Mouse (Mus musculus): Measurements from ENCODE around the gene Tigd4.

The Tigd4 gene

DNA sequence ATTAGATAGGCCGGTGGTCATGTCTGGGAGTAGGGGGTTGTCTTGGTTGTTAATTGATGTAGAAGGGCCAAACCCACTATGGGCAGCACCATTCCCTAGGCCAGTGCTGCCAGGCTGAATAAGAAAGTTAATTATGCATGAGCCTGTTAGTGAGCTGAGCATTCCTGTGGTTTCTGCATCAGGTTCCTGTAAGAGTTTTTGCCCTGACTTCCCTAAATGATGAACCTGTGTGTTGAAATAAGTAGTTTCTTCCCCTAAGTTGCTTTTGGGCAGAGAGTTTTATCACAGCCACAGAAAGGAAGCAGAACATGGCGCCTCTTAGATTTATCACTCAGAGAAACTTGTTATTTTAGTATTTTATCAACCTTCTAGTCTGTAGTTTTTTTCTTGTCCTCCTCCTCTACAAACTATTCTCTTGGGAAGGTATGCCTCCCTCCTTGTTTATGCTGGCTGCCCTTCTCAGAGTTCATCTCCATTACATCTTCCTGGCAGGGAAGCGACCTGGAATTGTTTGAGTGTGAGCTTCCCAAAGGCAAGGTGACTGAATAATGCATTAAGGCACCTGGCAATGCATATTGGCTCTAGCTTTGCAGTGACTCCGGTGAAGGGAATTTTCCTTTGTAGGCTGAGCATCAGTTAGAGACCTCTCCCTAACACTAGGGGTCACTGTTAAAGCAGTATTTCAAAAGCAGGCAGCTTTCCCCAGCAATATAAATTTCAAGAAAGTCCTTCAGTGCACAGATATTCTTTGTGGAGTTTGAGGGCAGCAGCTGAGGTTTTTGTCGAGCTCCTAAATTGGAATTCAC is 21.9 kb downstream of the Tigd4 start:
- DNase-seq = peak in 1 of 2 experiments; percentile 9

DNA sequence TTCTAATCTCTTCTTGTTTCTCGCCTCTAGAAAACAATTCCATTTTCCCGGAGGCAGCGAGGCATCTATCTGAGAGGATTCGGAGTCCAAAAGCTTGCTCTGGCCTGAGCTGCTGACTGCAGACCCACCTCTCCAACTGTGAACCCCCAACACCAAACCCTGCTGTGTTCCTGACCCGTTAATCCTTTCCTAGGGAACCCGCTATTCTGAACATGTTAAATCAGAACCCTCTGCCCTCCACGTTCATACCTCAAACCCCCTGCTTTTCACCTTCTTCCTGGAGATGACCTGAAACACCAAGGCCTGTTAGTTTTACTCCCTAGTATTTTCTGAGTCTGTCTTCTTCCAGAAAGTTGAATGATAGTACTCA is 22.5 kb downstream of the Tigd4 start:
- DNase-seq = no peak

DNA sequence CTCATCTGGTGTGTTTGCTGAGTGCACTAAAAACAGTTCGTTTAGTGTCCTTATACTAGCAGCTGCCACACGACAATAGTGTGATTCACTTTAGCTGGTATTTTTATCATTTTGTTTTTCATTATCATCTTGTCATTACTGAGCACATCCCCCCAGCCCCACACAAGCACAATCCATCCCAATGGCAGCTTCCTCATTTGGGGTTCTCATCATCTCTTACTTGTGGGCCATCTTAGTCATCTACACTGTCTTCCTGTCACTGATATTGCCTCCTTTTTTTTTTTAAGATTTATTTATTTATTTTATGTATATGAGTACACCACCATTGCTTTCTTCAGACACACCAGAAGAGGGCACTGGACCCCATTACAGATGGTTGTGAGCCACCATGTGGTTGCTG is 25.3 kb downstream of the Tigd4 start:
- no peak for DNase-seq

DNA sequence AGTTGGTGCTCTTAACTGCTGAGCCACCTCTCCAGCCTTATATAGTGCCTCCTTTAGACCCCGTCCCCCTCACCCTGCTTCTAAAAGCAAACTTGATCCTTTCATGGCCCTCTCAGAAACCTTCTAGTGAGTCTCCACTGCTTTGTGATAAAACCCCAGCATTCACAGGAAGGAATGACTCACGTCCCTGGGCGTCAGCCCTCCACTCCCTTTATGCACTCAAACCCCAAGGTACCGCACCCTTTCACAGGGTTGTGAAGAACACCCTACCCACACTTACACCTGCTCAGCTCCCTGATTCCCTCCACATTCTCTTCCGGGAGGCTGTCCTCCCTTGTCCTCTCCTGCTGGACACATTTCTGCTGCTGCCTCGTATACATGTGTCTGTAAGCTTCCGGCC is 25.7 kb downstream of the Tigd4 start:
- DNase-seq = no peak

DNA sequence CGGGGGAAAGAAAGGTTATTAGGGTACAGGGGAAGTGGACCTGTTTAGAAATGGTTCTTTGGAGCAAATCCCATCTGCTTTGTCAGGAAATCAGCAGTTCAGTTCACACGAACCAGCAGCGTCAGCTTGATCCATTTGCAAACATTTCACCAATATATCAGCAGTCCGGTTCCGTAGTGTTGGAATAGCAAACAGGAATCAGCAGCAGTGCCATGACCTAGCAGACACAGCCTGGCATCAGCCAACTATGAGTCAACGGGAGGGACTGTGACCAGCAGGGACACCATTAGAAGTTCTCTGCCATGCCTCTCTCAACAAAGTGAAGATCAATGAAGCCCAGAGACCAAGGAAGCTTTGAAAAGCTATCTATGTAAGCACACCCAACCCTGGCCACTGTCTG is 26.4 kb downstream of the Tigd4 start:
- DNase-seq = no peak

DNA sequence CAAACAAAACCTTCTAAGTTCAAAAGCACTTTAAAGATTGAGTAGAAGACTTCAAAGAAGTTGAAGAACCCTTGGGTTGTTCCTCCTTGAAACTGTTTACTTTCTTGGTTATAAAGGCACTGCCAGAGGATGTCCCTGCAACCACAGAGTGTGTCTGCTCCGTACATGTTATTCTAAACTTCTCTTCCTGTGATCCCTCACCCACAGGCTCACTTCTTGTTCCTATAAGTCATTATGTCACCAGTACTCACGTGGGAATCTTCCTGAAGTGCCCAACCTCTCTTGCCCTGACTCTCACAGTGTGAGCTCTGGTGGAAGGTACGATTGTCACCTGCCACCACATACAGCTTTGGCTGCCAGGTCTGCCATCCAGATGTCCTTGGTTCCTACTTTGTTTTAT is 28.7 kb downstream of the Tigd4 start:
- no peak for DNase-seq

DNA sequence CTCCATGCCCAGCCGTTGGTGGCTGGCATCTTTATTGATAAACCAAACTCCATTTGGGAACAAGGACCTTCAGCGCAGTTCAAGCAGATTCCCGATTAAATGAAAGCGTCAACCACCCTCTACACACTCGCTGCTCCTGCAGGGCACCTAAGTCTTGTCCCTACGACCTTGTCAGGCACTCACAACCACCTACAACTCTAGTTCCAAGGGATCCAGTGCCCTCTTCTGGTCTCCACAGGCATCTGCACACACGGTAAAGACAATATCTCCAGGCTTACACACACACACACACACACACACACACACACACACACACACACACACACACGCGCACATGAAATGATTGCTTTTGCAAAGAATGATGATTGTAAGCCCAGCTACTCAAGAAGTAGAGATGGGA is 38.2 kb downstream of the Tigd4 start:
- no peak for DNase-seq

DNA sequence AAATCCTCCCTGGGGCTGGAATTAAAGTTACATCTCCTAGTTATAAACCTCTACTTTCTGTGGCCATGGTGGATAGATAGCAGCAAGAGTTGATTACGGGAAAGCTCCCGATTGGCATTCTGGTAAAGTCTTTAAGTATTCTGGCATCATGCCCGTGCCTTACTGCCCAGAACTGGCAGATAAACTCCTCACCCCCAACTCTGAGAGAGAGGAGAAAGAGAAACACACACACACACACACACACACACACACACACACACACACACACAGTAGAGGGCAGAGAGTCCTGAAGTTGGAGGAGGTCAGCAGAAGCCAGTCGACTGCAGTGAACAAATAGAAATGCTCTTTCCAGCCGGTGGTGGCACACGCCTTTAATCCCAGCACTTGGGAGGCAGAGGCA is 43.7 kb downstream of the Tigd4 start:
- DNase-seq = no peak

DNA sequence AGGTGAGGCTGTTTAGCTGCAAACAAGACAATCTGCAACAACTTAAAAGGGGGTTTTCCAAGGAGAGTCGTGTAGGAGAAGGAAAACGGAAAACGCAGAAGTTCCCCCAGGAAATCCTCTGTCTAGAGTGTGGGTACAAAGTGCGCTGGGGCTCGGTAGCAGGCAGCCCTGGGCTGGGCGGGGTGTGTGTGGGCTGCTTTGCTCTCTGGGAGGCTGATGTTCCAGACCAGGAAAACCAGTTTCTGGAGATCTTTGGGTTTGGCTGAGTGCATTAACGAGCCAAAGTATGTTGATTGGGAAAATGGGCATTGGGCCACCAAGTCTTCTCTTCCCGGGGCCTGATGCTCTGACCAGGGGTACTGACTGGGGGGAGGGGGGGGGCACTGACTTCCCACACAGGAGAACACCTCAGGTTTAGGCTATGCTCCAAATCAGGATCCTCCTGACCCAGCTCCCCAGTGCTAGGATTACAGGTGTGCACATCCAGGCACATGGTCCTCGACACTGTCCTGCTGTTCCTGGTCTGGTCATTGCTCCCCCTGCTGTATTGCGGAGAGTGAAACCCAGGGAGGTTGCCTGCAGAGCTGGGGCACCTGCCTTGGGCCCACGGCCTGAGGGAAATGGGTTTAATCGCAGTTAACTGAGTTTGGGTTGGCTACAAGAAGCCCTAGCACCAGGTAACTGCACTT is 44.7 kb downstream of the Tigd4 start:
- no peak for DNase-seq

DNA sequence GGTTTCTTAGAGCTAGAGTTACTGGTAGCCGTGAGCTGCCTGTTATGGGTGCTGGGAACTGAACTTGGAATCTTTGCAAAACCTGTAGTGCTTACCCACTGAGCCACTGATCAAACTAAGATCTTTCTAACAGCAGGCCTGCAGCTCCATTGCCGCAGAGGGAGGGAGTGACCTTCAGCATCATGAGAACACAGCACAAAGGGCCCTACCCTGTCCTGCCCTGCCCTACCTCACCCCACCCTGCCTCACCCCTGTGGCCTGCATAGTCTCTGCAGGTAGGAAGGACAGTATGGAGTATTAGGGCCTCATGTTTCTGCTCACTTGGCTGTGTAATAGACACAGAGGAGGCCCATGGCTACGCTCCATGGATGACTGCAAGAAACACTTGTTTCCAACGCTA is 45.5 kb downstream of the Tigd4 start:
- DNase-seq = no peak

DNA sequence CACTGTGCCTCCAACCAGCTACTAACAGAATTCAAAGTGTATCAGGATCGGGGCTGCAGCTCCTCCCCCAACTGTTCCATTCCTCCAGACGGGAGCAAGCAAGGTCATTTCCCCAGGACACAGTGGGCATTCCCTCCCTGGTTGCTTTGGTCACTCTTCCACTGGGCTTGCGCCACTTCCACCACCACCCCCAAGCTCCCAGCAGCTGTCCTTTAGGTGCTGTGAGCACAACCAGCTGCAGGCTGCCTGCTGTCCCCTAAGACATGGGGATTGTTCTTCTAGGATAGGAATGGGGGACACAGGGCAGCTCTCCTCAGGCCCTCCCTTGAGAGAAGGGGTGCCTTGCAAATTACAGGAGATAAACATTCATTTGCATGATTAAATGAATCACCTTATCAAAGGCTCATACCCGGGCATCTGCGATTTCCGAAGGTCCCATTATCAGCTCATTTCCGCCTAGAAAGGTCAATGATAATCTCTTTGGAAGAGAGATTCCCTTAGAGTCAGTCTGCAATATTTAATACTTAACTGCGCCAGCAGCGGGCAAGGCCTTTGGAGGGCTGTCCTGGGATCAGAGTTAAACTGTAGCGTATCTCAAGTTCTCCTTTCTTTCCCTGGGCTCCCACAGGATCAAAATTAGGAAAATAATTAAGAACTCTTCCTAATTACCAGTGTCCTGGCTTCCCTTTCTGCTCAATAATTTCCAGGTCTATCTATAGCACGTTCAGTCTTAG is 46.6 kb downstream of the Tigd4 start:
- no peak for DNase-seq

DNA sequence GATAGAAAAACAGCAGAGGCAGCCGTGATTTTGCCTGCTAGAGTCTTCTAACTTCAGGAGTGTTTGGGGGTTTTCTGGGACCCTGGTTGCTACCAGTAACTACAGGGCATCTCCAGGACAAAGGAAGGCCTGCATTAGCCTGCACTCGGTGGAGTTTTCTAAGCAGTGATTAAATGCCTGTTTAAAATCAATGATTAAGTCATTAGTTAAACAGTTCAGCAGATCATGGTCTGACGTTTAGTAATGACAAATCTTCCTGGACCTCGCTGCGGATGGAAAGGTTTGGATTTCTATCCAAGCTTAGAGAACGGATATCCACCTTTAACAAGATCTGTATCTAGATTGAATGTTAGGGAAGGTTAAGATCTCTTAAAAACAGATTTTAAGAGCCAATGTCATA is 47.2 kb downstream of the Tigd4 start:
- no peak for DNase-seq

DNA sequence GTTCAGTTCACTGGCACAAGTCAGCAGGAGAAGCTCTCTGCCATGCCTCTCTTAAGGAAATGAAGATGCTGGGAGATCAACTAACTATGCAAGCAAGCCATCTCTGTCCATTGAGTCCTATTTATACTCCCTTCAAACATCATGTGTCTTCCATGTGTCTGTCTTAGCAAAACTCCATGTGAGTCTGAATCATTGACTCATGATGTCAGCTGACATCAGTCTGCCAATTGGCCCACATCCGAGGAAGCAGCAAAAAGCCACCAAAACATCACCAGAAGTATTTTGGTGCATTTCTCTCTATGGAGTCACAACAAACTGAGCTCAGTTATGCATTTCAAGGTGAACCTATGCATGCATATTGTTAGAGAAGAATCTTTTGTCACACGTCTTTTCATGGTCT is 48.0 kb downstream of the Tigd4 start:
- no peak for DNase-seq

DNA sequence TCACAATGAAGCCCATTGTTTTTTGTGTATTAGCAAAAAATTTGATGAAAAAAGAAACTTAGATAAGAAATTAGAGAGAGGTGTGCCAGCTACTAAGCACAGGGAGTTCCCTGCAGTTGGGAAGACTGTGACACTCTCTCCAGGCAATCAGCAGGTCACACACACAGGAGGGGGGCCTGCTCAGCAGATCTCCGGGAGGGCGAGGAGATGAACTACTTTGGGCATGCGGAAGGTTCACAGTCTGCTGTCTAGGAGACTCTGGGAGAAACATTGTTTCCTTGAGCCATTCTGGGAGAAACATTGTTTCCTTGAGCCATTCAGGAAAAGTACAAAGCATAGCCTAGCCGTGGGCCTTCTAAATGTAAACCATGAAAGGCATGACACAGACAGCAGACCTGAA is 49.6 kb downstream of the Tigd4 start:
- DNase-seq = no peak

DNA sequence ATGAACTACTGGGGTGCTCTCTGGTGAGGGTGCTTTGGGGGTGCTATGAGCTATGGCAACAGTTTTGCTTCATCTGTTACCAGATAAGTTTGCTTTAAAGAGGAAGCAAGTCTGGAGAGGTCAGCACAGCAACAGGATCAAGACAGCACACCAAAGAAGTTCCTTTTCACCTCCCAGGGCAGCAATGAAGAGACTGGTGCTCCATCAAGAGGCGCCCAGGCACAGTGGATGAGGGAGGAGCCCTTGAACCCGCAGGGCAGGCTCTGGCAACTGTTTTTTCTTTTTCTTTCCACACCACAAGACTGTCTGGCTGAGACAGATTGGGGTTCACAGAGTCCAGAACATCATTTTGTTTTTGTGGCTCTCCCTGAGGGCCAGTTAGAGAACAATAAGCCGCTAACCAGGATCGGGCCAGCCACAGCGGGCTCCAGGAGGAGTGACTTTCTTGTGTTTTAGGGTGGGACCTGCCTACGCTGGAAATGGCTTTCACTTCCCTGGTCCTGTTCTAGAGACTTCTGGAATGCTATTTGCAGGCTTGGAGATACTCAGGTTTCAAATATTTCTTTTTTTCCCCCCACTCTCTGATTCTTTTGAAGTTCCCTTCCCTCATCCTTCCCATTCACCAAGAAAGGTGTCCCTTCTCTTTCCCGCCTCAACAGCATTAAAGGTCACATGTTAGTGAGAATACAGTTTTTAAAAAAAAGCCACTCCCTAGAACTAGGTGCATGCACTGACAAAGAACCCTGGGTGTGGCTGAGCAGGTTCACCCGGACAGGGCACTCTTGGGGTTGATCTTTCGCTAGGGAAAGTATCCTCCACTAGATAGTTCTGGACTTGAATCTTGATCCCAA is 52.0 kb downstream of the Tigd4 start:
- DNase-seq = no peak

DNA sequence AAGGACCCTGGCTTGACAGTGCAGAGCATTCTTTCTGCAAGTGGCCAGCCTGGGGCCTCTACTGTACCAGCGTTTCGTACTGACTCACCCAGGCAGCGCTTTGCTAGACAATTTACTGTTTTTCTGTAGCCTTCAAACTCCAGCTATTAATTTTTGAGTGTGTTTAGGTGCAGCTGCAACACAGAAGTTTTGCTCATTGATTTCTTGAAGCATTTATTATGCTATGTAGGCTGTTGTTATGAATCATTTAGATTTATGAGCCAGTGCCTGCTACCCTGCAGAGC is 52.6 kb downstream of the Tigd4 start:
- DNase-seq = no peak

DNA sequence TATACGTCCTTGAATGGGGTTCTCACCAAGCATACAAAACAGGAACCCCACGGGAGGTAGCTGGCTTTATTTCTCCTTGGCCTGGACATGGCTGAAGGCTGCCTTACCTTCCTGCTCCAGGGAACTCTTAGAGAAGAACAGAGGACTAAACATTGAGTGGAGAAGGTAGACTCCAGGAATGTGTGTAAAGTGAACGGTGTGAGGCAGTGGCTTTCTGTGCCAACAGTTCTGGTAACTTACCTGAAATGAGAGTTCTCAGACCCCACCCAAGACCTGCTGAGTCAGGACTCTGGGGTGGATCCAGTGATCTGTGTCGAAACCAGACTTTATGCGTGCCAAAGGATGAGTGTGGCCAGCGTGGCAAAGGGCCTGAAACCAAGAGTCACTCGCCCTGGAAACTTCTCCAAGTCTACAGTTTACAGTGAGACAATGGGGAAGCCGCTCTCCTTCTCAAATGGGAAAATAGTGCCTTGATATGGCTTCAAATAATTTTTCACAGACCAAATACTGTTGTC is 53.0 kb downstream of the Tigd4 start:
- no peak for DNase-seq
